Mouse (Mus musculus) heart, embryonic 16.5 days (tissue): ENCODE results near the gene Baiap2l2. TPM values are rescaled to one million over a fixed set of nuclear protein-coding genes. Genes with fewer than 3 reads are reported as not detected.

Experiments used
- polyA plus RNA-seq: library from polyadenylated mRNA; unstranded; fragments of >200 nt; fragmentation: Nextera tagmentation; extraction: Ambion mirVana; gene quantifications from 2 replicates; pipeline ENCODE4 v1.2.1, GENCODE M21; 2015

Baiap2l2 gene
- polyA plus RNA-seq, 1 experiment from 2014 or later, result 17.3 TPM

Other genes with a start within 250 kb of the Baiap2l2 start
- gene Galr3, start 243.7 kb downstream of the Baiap2l2 start, polyA plus RNA-seq, result not detected in 2 replicates
- 28.4 and 28.5 TPM in 2 replicates for gene Ankrd54, start 222.6 kb downstream of the Baiap2l2 start, polyA plus RNA-seq
- gene Eif3l, start 210.4 kb downstream of the Baiap2l2 start, polyA plus RNA-seq, result 151 and 161 TPM in 2 replicates
- gene Micall1, start 176.6 kb downstream of the Baiap2l2 start, polyA plus RNA-seq, result 21.1 and 23.2 TPM in 2 replicates
- 222 and 262 TPM in 2 replicates for gene Polr2f, start 144.5 kb downstream of the Baiap2l2 start, polyA plus RNA-seq
- gene 1700088E04Rik, start 144.3 kb downstream of the Baiap2l2 start, polyA plus RNA-seq, result 11.0 and 12.0 TPM in 2 replicates
- gene Sox10, start 120.3 kb downstream of the Baiap2l2 start, polyA plus RNA-seq, result 0.39 and 0.59 TPM in 2 replicates
- gene Pick1, start 56.4 kb downstream of the Baiap2l2 start, polyA plus RNA-seq, result 36.5 and 37.9 TPM in 2 replicates
- 0.63 and 0.67 TPM in 2 replicates for gene Gm49486, start 56.1 kb downstream of the Baiap2l2 start, polyA plus RNA-seq
- 0.47 and 0.95 TPM in 2 replicates for gene Slc16a8, start 30.8 kb downstream of the Baiap2l2 start, polyA plus RNA-seq
- 12.1 and 13.7 TPM in 2 replicates for gene Pla2g6, start 42.9 kb upstream of the Baiap2l2 start, polyA plus RNA-seq
- gene Maff, start 61.1 kb upstream of the Baiap2l2 start, polyA plus RNA-seq, result 3.9 and 4.1 TPM in 2 replicates
- gene Tmem184b, start 118.0 kb upstream of the Baiap2l2 start, polyA plus RNA-seq, result 71.7 and 75.2 TPM in 2 replicates
- 54.0 and 70.2 TPM in 2 replicates for gene Csnk1e, start 170.0 kb upstream of the Baiap2l2 start, polyA plus RNA-seq
- 0.22 and 0.44 TPM in 2 replicates for gene Kcnj4, start 219.7 kb upstream of the Baiap2l2 start, polyA plus RNA-seq
- gene Kdelr3, start 230.9 kb upstream of the Baiap2l2 start, polyA plus RNA-seq, result 69.2 and 69.8 TPM in 2 replicates